Mouse (Mus musculus): Measurements from ENCODE around the gene Rnf166.

Rnf166 gene

GRCm38 (mm10) chr8:122469407-122469806, 6.5 kb downstream of the Rnf166 start:
- no peak for DNase-seq

GRCm38 (mm10) chr8:122467816-122468215, 8.0 kb downstream of the Rnf166 start:
- no peak for DNase-seq

- no peak for DNase-seq
Measured at GRCm38 (mm10) chr8:122464985-122465384, 10.9 kb downstream of the Rnf166 start.

DNA sequence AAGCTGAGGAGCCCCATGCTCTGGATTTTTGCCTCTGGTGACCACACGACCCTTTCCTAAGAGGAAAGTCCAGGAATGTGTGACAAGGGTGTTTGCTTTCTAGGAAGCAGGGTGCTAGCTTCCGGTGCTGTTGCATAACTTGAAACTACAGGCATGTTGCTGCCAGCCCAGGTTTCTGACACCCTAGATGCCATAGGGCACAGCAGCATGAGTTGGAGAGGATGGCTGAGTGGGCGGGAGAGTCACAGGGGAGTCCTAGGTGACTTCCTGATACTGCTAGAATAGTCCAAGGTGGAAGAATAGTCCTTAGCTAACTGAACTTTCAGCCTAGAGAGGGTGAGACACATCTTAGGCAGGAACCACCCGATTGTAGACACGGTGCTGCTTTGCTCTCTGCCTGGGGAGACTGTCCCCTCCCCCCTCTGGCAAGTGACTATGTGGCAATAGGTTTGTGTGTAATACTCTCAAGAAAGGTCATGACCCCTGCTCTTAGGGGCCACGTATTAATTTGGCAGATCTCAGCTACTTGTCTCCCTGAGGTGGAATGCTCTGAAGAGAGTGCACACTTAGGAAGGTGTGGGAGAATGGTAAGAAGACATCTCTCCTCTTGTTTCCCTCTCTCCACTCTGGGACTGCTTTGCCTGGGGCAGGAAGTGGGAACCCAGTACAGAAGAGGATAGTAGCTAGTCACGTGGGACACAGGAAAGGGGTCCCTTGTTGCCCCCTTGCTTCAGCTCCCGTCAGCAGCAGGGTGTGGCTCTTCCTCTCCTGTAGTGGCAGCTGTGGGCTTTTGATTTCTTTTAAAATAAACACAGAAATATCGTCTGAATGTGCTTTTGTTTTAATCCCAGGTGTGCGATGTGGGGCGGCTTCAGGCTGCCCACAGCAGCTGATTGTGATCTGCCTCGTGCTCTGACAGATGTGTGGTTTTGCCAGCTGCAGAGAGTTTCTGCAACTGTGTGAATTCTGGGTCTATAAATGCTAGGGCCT, 11.9 kb downstream of the Rnf166 start:
- no peak for DNase-seq

DNA sequence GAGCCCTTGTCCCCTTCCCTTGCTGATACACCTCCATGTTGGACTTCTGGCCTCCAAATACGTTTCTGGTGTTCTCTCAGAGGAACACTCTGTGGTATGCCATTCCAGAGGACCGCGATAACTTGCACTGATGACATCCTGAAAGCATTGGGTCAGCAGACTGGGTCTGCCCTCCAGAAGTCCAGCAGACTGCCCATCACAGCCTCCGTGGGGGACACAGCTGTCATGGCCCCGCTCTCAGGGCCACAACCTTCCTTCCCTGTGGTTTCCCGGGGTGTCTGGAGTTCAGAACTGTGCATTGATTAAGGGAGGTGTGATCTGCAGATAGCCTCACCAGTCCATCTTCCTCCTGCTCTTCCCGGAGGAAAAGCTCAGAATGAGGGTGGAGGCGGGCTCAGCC, 13.4 kb downstream of the Rnf166 start:
- DNase-seq = no peak

GRCm38 (mm10) chr8:122461473-122462148, 14.3 kb downstream of the Rnf166 start:
- no peak for DNase-seq

GRCm38 (mm10) chr8:122460524-122461472, 15.1 kb downstream of the Rnf166 start, which contains the start of gene Snai3:
Gene Snai3, minus strand, starts transcription at chr8:122460733.
- peak; percentile 67 for DNase-seq

DNA sequence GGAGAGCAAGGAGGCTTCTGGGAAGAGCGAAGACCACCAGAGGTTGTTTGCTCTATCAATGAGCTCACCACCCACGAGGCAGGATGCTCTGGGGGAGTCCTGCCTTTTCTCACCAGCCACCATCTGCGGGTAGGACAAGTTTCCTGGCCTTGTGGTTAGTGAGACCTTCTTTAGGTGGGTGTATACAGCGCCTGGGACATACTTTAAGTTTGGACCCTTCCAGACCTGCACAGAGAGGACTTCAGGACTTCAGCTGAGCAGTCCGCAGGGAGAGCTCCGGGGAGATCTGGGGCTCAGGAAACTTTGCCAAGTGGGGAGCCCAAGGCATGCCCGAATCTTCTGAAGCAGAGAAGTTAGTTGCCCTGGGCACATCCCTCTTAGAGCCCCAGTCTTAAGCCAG, 15.9 kb downstream of the Rnf166 start:
- no peak for DNase-seq

DNA sequence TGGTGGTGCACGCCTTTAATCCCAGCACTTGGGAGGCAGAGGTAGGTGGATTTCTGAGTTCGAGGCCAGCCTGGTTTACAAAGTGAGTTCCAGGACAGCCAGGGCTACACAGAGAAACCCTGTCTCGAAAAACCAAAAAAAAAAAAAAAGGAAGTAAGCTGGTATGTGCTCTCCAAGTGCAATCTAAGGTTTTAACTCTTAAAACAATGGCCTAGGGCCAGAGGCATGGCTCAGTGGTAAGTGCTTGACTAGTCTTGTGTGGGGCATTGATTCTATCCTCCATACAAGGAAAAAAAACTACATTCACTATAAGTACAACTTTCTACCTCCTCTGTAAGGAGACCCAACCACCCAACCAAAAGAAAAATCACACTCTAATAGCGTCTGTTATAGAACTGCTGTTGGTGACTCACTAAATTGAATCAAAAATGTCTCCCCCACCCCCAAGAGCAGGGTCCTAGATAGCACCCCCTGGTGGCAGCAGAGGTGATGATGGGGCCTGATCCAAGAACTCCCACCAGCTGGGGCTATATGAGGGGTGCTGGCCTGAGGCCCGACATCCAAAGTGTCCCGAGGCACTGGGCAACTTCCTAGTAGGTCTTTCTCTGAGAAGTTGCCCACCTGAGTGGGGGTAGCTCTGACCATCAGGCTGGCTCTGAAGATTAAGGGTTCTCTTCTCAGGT, 16.5 kb downstream of the Rnf166 start:
- DNase-seq = no peak

DNA sequence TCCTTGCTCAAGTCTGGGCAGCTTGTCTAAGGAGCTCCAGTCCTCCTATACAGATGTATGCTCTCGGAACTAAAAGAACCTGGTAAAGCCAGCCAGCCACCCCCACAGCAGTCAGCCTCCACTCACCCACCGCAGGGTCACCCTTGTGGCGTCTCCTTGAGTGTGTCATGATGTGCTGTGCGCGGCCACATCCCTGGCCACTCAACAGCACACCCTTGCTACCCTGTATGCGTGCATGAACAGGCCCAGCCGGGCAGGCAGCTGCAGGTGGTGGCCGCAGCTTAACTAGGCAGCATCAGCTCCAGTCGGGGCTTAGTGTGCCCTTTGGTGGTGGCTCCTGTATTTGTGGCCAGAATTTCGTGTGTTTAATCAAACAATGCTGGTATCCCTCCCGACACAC, 18.7 kb downstream of the Rnf166 start:
- no peak for DNase-seq

DNA sequence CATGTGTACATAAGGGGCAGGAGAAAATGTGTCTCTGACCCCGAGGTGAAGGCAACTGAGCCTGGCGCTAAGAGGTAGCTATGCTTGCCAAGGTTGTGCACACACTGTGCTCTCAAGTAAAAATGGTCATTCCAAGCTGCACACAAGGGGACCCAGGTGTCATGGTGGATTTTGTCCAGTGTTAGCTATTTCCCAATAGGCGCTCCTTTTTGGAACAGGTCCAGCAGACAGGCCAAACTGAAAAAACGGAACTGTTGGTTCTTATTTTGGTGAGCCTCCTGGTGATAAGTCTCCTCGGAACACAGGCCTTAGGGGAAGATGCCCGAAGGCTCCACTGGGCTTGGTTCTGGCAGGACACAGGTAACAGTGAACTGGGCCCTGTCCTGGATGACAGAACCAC, 21.5 kb downstream of the Rnf166 start:
- no peak for DNase-seq

GRCm38 (mm10) chr8:122452154-122452553, 23.7 kb downstream of the Rnf166 start:
- no peak for DNase-seq

DNA sequence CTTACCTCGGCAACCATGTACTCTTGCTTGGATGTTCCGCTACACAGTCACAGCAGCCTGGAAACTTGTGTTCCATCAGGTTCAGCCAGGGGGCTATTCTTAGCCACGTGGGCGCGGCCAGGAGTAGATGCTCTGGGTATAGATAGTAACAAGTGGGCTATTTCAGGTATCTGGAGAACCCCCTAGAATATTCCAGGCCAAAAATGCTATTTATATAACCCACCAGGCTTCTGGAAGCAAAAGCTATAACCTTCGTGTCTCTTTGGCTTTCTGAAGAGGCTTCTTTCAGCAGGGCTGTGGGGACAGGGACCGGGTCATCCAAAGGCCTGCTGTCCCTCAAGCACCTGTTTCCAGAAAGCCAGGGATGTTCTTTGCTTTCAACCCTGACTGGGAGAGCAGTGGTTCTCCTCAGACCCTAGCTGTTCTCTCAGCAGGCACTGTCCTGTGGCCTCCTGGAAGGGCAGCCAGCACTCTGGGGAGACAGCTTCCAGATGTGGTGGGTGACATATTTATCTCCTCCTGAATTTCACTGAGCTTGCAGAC, 24.6 kb downstream of the Rnf166 start:
- DNase-seq = no peak

DNA sequence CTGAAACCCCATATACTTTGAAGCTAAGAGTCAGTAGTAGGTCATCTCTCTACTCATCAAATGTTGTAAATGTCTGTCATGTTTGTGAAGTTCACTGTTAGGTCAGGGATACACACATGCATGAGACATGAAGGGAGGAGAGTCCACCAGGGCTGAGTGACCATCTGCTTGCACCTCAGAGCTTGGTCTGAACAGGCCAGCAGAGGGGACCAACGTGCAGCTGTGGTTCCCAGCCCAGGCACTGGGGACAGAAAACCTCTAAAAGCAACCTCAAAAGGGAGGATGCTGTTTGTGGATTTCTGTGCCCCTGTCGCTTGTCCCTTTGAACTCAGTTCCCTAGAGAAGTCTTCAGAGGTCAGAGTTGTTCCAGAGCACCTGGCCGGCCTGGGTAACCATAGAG, 30.7 kb downstream of the Rnf166 start:
- peak; percentile 27 for DNase-seq

GRCm38 (mm10) chr8:122444058-122444748, 31.7 kb downstream of the Rnf166 start:
- DNase-seq = peak; percentile 69

DNA sequence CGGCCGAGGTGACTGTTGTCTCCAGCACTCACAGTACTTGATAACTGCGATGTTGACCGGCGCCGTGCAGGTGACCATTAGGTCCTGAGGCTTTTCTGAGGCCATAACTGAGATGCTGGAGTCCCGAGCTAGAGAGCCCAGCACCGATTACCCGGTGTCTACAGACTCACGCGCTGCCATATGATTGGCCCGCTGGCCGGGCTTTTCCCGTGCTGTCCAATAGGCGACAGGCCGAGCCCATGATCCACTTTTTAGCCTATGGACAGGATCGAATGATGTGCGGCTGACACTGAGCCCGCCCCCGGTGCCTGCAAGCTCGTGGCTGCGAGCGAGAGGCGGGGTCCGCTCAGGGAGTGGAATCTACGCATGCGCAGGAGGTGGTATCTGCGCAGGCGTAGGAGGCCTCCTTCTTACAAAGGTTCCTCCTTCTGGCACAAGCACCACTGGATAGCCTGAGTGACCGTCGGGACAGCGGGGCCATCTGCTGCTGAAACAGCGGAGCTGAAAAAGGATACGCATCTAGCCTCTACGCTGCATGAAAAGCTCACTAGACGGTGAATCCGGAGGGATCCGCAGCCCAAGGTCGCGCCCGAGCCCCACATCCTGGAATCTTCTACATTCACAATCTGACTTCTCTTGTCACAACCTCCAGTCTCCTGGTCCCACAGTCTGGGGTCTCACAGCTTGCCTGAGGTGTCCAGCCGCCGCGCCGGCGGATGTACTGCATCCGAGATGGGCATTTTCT, 32.4 kb downstream of the Rnf166 start, which contains the start of gene Mvd:
Gene Mvd, minus strand, starts transcription at position 161 of the 745 bp plus-strand sequence.
- peak; percentile 100 for DNase-seq

- DNase-seq = peak; percentile 53
Measured at GRCm38 (mm10) chr8:122442781-122443180, 33.1 kb downstream of the Rnf166 start.

- no peak for DNase-seq
Measured at GRCm38 (mm10) chr8:122442356-122442755, 33.5 kb downstream of the Rnf166 start.

DNA sequence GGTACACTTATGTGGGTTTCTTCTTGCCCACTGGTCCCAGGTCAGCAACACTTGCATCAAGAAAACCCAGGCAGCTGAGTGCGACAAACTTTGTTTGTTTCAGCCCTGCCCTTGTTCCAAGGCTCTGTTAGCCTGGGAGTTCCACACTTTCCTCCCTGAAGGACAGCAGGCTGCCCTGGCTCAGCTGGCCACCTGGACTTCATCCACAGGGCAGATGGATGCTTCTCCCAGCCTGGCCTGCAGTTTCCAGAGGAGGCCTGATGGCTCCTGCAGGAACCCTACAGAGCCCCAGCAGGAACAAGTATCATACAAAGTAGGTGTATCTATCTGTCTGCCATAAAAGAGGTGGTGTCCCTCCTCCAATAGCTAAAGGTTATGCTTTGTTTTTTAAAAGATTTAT, 34.5 kb downstream of the Rnf166 start:
- DNase-seq = no peak

DNA sequence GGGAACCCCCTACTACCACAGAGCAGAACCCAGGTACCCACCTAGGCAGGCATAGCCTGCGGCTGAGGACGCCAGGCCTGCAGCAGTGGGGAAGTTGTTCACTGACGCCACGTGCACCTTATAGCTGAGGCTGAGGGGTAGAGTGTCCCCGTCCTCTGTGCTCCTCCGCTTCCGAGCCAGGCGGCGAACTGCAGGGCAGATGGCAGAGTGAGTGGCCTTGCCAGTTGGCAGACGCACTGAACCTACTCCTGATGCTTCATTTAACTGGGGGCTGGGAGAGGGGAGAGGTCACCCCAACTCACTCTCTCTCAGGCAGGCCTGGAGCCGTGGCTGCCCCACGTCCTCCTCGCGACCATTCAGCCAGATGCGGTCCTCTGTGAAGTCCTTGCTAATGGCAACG, 36.5 kb downstream of the Rnf166 start:
- no peak for DNase-seq

Measured in embryo, embryonic 11 days (tissue).